Mouse (Mus musculus): ENCODE data around the gene Nav2.

DNA sequence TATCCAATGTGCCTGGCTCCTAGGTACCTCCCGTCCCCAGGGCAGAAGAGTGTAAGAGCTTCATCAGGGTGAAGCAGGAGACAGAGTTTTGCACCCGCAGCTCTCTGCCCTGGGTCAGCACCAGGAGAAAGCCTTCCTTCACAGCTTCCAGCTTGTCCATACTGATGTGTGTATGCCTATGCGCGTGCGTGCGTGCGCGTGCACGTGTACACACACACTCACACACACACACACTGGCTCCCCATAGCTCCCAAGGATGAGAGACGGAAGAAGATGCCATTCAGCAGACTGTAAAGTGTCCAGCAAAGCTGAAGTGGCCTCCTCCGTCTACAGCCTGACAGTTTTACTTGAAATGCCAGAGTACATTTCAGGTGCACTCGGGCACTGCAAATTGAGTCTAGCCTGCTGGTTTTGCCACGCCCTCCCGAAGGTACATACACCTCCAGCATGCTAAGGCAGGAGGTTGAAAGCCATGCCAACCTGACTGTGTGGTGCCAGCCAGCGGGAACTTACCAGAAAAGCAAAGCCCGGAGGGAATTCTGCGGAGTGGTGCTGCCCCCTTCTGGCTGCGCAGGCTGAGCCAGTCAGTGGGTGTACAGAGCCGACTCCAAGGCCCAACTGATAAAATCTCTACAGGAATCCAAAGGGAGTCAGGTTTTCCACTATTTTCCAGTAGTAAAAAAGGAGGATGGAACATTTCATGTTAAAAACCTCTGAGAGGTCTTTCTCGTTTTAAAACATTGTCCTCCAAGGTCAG lies 212.6 kb downstream of the Nav2 start:
- TF ChIP-seq CTCF (IDR thresholded peaks at IDR 0.05) (peak; percentile 90), POLR2A (IDR thresholded peaks at IDR 0.05; ENCODE audit: insufficient read depth, low read depth, low read length) (no peak), EP300 (IDR thresholded peaks at IDR 0.05; ENCODE audit: insufficient read depth, low read depth, low read length) (no peak; the same call in 1 of the 2 replicates)

Data from heart, adult 2 months (tissue).